Mouse (Mus musculus) hindbrain, embryonic 11.5 days (tissue): ENCODE measurements at regions not wholly inside any gene's neighbourhood (a gene's known extent, or its start where the extent isn't known, plus 50 kb on each side); places are given as distances from the start of the nearest gene placed in this dataset.

Experiments used
- ATAC-seq: fragments of 200-750 bp; cut with Nextera tagmentation; 2 replicates; pipeline ENCODE4 v1.8.0; 2017; ENCODE audit warnings: mild to moderate bottlenecking, moderate TSS enrichment, moderate library complexity; ENCODE audit not compliant: low FRiP score
- DNase-seq: peaks from one replicate; pipeline ENCODE4 v3.0.0-alpha.2; 2015; ENCODE audit warnings: low spot score
- H3K27ac ChIP-seq: fragments of 300-500 bp; sonication (generic); 2 replicates; pipeline ENCODE4 v1.5.1; 2014; ENCODE audit warnings: mild to moderate bottlenecking, low read depth, low read length
- H3K27me3 ChIP-seq: fragments of 300-500 bp; sonication (generic); 2 replicates; pipeline ENCODE4 v1.6.1; 2014; ENCODE audit warnings: mild to moderate bottlenecking, low read length, moderate library complexity, mixed read lengths; ENCODE audit not compliant: control insufficient read depth, insufficient read depth
- H3K36me3 ChIP-seq: fragments of 300-500 bp; sonication (generic); 2 replicates; pipeline ENCODE4 v1.6.1; 2014; ENCODE audit warnings: mild to moderate bottlenecking, low read length, moderate library complexity, mixed read lengths; ENCODE audit not compliant: control insufficient read depth, insufficient read depth
- H3K4me1 ChIP-seq: fragments of 300-500 bp; sonication (generic); replicated peaks from 2 replicates; pipeline ENCODE4 v1.6.1; 2014; ENCODE audit warnings: low read length, mixed read lengths; ENCODE audit not compliant: control insufficient read depth, insufficient read depth
- H3K4me2 ChIP-seq: fragments of 300-500 bp; sonication (generic); replicated peaks from 2 replicates; pipeline ENCODE4 v1.6.1; 2014; ENCODE audit warnings: mild to moderate bottlenecking, low read depth, low read length
- H3K4me3 ChIP-seq: fragments of 300-500 bp; sonication (generic); 2 replicates; pipeline ENCODE4 v1.5.1; 2014; ENCODE audit warnings: low read depth, low read length
- H3K9ac ChIP-seq: fragments of 300-500 bp; sonication (generic); 2 replicates; pipeline ENCODE4 v1.6.1; 2014; ENCODE audit warnings: low read depth, low read length
- H3K9me3 ChIP-seq: fragments of 300-500 bp; sonication (generic); 2 replicates; pipeline ENCODE4 v1.6.1; 2016; ENCODE audit warnings: low read length; ENCODE audit not compliant: control insufficient read depth
- WGBS: fragments of 180-500 bp; shearing (Covaris S2); extraction: QIAGEN DNeasy Blood & Tissue Kit; methylation state at CpG from one replicate; pipeline ENCODE4 v1.1.7; 2014; 5-methylcytosine and 5-hydroxymethylcytosine counted together

DNA sequence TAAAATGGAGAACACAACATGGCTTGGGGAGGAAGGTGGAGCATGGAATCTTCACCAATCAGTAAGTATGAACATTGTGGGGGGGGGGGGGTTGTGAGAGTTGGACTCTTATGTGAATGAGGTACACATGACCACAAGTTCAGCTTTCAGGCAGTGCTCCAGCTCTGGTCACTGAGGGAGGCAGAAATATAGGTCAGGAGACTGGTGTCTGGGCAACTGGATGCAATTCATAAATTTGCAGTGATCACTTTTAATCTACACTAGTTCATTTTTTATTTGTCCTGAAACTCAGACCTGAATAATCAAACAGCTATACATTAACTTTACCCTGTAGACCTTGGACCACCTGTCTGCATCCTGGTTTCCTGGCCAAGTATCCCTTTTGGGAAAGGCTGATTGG lies 715.4 kb upstream of the Nr3c2 start:
- Histone ChIP-seq H3K27me3 (no peaks in the 10 kb centered on the region), H3K4me3 (no peak overlapping the region), H3K4me2 (no peak overlapping the region), H3K36me3 (no peaks in the 10 kb centered on the region), H3K9ac (no peak overlapping the region), H3K27ac (no peak overlapping the region), H3K9me3 (no peaks in the 10 kb centered on the region), H3K4me1 (no peaks in the 10 kb centered on the region)
- DNase-seq = no peak
- no peak for ATAC-seq

DNA sequence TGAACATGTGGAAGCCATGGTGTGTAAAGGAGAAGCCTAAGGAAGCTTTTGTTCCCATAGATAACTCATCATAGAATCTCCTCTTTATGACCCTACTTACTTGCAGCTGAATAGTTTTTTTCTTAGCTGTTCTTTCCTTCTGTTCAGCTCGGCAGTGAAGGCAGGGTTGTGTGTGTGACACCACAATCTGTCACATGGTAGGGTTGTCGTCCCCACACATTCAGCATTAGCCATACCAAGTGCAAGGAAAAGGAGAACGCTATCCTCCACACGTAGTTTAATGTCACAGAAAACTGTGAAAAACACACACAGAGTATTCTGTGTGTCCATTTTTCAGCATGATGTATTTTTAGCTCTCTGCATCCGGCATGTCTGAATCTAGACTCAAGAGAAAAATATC lies 711.9 kb upstream of the Nr3c2 start:
- WGBS = 80% methylated on average over 5 of the region's 5 CpGs
- Histone ChIP-seq H3K4me3 (no peak overlapping the region), H3K27ac (no peak overlapping the region), H3K27me3 (no peaks in the 10 kb centered on the region), H3K4me2 (no peak overlapping the region), H3K9ac (no peak overlapping the region), H3K9me3 (no peaks in the 10 kb centered on the region), H3K4me1 (no peaks in the 10 kb centered on the region), H3K36me3 (no peaks in the 10 kb centered on the region)
- no peak for DNase-seq
- no peak for ATAC-seq

- Histone ChIP-seq H3K4me2 (no peak overlapping the region), H3K4me3 (no peak overlapping the region), H3K36me3 (no peaks in the 10 kb centered on the region), H3K27ac (no peak overlapping the region), H3K9me3 (no peaks in the 10 kb centered on the region), H3K9ac (no peak overlapping the region), H3K4me1 (no peaks in the 10 kb centered on the region), H3K27me3 (no peaks in the 10 kb centered on the region)
- DNase-seq (no peak), ATAC-seq (no peak)
- WGBS = 85% methylated on average over 4 of the region's 4 CpGs
Measured at GRCm38 (mm10) chr8:76211891-76212290, 687.4 kb upstream of the Nr3c2 start.

DNA sequence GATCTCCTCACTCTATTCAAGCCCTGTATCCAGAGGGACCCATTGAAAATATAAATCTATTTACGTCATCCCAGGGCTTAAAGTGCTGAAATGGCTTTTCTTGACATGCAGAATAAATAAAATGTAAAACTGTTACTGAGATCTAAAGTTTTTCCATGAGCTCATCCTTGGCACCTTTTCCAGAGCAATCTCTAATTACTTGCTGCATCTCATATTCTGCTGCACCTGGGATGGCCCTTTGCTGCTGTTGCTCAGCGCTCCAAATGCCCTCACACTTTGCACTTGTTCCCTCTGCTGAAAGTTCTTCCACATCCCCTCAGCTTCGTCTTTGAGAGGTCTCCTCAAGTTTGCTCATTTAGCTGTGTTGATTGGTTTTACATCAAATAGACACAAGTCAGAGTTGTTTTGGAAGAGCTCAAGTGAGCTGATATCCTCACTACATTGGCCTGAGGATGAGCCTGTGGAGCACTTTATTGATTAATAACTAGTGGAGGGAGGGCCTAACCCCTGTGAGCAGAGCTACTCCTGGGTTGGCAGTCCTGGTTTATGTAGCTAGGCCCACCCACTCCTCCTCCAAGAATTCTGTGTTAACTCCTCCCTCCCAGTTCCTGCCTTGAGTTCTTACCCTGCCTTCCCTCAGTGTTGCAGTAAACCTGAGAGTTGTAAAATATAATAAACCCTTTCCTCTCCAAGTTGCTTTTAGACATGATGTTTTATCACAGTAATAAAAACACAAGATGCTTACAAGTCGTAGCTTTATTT lies 681.2 kb upstream of the Nr3c2 start:
- H3K4me1 ChIP-seq = no peaks in the 10 kb centered on the region
- no peak overlapping the region for H3K4me3 ChIP-seq
- H3K27ac ChIP-seq = no peak overlapping the region
- no peak overlapping the region for H3K4me2 ChIP-seq
- no peaks in the 10 kb centered on the region for H3K36me3 ChIP-seq
- DNase-seq = no peak
- 86% methylated on average over 4 of the region's 4 CpGs for WGBS
- no peak overlapping the region for H3K9ac ChIP-seq
- H3K9me3 ChIP-seq = no peaks in the 10 kb centered on the region
- H3K27me3 ChIP-seq = no peaks in the 10 kb centered on the region
- no peak for ATAC-seq

DNA sequence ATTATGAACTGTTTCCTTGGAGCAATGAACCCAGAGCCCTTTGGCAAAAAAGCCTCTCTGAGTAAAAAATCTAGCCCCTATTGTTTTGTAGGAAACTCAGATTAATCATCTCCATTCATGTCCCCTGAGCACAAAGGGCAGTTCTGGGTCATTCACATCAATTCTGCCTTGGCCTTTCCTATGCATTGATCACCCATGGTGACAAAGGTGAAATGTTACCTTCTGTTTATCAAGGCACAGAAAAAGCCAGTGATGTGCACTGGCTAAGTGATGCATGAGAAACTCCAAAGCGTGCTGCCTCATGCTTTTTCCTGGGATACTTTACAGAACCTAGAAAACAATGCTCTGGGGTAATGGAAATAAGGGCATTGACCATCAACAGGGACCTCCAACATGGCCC lies 668.4 kb upstream of the Nr3c2 start:
- H3K27ac ChIP-seq = no peak overlapping the region
- ATAC-seq (peak; percentile 83), DNase-seq (peak; percentile 44)
- H3K9ac ChIP-seq = no peak overlapping the region
- no peaks in the 10 kb centered on the region for H3K36me3 ChIP-seq
- H3K9me3 ChIP-seq = no peaks in the 10 kb centered on the region
- no peaks in the 10 kb centered on the region for H3K27me3 ChIP-seq
- no peak overlapping the region for H3K4me2 ChIP-seq
- WGBS = 21% methylated on average over 1 of the region's 1 CpGs
- no peak overlapping the region for H3K4me3 ChIP-seq
- H3K4me1 ChIP-seq = no peaks in the 10 kb centered on the region

DNA sequence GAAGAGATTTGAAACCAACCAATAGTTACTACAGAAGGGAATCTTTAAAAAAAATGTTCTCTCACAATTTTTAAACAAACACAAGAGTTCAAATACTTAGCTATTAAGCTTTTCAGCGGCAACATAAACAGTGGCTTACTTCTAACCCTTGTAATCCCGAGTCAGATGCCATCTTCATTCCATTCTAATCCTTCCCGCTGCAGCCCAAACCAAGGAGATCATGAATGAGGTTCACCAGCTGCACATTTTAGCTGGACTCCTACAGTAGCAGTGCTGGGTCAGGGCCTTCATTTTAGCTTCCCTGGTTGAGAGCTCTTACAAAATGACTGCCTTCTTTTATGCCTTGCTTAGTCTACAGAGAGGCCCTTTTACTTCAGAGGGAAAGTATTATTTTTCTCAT lies 650.0 kb upstream of the Nr3c2 start:
- H3K27me3 ChIP-seq = no peaks in the 10 kb centered on the region
- ATAC-seq (no peak), DNase-seq (no peak)
- H3K36me3 ChIP-seq = no peaks in the 10 kb centered on the region
- no peak overlapping the region for H3K4me2 ChIP-seq
- H3K9me3 ChIP-seq = no peaks in the 10 kb centered on the region
- no peak overlapping the region for H3K4me3 ChIP-seq
- no peak overlapping the region for H3K27ac ChIP-seq
- H3K9ac ChIP-seq = no peak overlapping the region
- 88% methylated on average over 3 of the region's 3 CpGs for WGBS
- H3K4me1 ChIP-seq = no peaks in the 10 kb centered on the region

DNA sequence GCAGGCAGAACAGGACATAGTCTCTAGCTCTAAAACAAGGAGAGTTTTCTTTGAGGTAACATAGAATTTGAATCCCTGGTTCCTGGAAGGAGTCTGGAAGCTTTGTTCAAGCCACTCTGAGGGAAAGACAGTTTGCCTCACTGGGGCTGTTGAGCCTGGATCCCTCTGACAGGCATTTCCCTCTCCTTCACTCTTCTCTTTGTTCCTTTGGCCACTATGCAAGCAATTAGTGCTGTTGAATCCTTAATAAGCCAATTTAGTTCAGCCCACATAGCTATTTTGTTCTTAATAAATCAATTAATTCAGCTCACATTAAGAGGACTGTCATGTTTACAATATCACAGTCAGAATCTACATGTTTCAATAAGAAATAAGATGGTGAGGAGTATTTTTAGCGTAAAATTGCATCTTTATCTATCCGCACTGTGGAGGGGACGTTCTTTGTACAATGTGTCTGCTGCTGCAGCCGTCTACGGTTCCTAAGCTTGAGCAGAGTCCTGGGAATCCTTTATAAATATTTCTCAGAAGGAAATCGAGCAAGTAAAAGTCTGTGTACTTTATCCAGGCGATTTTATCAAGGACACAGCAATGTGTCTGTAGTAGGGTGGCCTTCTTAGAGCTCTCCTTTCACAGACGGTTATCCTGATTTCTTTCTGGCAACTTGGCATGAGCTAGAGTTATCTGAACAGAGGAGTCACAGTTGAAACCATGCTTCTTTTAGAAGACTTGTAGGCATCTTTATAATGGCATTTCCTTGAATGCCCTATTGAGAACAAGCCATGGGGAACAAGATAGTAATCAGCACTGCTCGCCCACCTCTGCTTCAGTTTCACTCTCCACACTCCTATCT lies 646.9 kb upstream of the Nr3c2 start:
- Histone ChIP-seq H3K9me3 (no peaks in the 10 kb centered on the region), H3K4me3 (no peak overlapping the region), H3K36me3 (no peaks in the 10 kb centered on the region), H3K9ac (no peak overlapping the region), H3K27me3 (no peaks in the 10 kb centered on the region), H3K27ac (no peak overlapping the region), H3K4me1 (no peaks in the 10 kb centered on the region), H3K4me2 (no peak overlapping the region)
- ATAC-seq (no peak), DNase-seq (no peak)
- 77% methylated on average over 9 of the region's 9 CpGs for WGBS
